Mouse (Mus musculus) thymus, adult 2 months (tissue): Measurements from ENCODE around the gene Inpp5f. TPM values are rescaled to one million over a fixed set of nuclear protein-coding genes. Genes with fewer than 3 reads are reported as not detected.

Experiments
- DNase-seq: peaks from one replicate; pipeline ENCODE4 v3.0.0; 2021
- H3K27ac ChIP-seq: fragments of 200-500 bp; 2 replicates; pipeline ENCODE4 v1.5.1; 2012; ENCODE audit warnings: low read length, control low read depth; ENCODE audit not compliant: control insufficient read depth, insufficient read depth
- H3K27me3 ChIP-seq: fragments of 200-500 bp; 2 replicates; pipeline ENCODE4 v1.6.1; 2012; ENCODE audit warnings: mild to moderate bottlenecking, low read length, moderate library complexity, mixed read lengths; ENCODE audit not compliant: control insufficient read depth, insufficient read depth
- H3K36me3 ChIP-seq: fragments of 200-500 bp; 2 replicates; pipeline ENCODE4 v1.6.1; 2012; ENCODE audit warnings: mild to moderate bottlenecking, low read length, moderate library complexity; ENCODE audit not compliant: control insufficient read depth, insufficient read depth
- H3K4me1 ChIP-seq: fragments of 200-500 bp; replicated peaks from 2 replicates; pipeline ENCODE4 v1.6.1; 2012; ENCODE audit warnings: low read length; ENCODE audit not compliant: control insufficient read depth, insufficient read depth
- H3K4me3 ChIP-seq: fragments of 200-500 bp; 2 replicates; pipeline ENCODE4 v1.5.1; 2012; ENCODE audit warnings: mild to moderate bottlenecking, low read length, control low read depth, moderate library complexity; ENCODE audit not compliant: control insufficient read depth, insufficient read depth
- CTCF ChIP-seq: fragments of 200-500 bp; IDR thresholded peaks from 2 replicates; pipeline ENCODE4 v1.5.1; 2012; ENCODE audit warnings: mild to moderate bottlenecking, control low read depth, low read length, moderate library complexity, borderline replicate concordance; ENCODE audit not compliant: control insufficient read depth, poor library complexity, insufficient read depth; ENCODE audit errors: extremely low read depth
- POLR2A ChIP-seq: fragments of 200-500 bp; IDR thresholded peaks from 2 replicates; pipeline ENCODE4 v1.6.1; 2012; ENCODE audit warnings: mild to moderate bottlenecking, low read length, control low read depth, moderate library complexity; ENCODE audit not compliant: control insufficient read depth, poor library complexity, insufficient read depth; ENCODE audit errors: extremely low read depth
- WGBS: fragments of 180-500 bp; shearing (Covaris S2); methylation state at CpG from one replicate; pipeline ENCODE4 v1.1.7; 2018; 5-methylcytosine and 5-hydroxymethylcytosine counted together
- polyA plus RNA-seq: library from polyadenylated mRNA; depleted of rRNA; stranded (reverse); fragments of >200 nt; gene quantifications from 2 replicates; pipeline ENCODE4 v1.2.3, GENCODE M21; 2012

Inpp5f gene
- polyA plus RNA-seq, 1 experiment, result 3.8 TPM

DNA sequence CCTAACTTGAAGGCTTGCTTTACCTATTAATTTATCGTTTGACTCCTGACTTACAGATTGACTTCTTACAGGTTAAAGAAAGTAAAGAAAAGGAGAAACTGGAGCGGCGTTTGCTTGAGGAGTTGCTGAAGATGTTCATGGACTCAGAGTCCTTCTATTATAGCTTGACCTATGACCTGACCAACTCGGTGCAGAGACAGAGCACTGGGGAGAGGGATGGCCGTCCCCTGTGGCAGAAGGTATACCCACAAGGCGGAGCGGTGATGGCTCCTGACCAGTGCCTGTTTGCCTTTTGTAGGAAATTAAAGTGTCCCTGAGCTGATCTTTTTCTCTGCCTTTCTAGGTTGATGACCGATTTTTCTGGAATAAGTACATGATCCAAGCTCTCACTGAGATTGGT lies 52.8 kb downstream of the Inpp5f start:
- TF ChIP-seq CTCF (no peak), POLR2A (no peak)
- no peak for DNase-seq
- Histone ChIP-seq H3K4me3 (no peak overlapping the region), H3K27me3 (no peaks in the 10 kb centered on the region), H3K27ac (no peak overlapping the region), H3K36me3 (no peaks in the 10 kb centered on the region), H3K4me1 (no peaks in the 10 kb centered on the region)
- WGBS, result 96% methylated on average over 8 of the region's 8 CpGs

DNA sequence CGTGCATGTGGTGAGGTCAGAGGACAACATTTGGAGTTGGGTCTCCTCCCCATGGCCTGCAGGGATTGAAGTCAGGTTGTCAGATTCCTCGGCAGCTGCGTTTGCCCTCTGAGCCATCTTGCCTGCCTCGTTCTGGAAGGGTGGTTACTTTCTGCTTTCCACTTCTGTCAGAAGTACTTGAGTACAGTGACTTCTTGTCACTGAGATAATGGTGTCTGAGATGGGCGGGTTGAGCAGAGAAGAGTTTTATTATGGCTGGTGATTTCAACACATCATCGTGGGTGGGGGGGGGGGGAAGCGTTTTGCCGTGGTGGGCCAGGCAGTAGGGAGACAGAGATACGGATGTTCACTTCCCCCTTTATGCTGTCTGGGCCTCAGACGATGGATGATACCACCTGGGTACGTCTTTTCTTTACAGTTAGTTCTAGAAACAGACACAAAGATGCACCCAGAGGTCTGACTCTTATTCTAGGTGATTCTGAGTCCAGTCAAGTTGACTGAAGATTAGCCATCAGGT lies 53.8 kb downstream of the Inpp5f start:
- H3K27ac ChIP-seq, result no peak overlapping the region
- no peak for TF ChIP-seq CTCF
- TF ChIP-seq POLR2A, result no peak
- H3K36me3 ChIP-seq, result no peaks in the 10 kb centered on the region
- 91% methylated on average over 11 of the region's 11 CpGs for WGBS
- no peaks in the 10 kb centered on the region for H3K4me1 ChIP-seq
- no peak for DNase-seq
- H3K4me3 ChIP-seq, result no peak overlapping the region
- H3K27me3 ChIP-seq, result no peaks in the 10 kb centered on the region

DNA sequence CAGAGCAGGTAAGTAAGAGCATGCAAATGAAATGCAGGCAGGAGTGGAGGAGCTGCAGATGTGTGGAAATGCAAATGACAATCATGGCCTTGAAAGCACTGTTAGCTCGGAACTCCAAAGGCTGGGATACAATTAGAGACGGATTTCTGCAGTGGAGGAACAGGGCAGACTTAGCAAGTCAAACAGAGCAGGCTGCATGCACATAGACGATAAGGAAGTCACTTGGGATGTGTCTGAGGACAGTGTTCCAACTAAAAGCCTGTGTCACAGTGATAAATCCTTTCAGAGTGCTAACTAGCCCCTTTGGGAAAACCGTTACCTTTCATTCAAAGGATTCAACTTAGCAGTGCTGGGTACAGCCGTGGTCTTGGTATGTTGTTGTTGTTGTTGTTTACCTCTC lies 56.7 kb downstream of the Inpp5f start:
- no peak for TF ChIP-seq CTCF
- TF ChIP-seq POLR2A, result no peak
- Histone ChIP-seq H3K27me3 (no peaks in the 10 kb centered on the region), H3K27ac (no peak overlapping the region), H3K36me3 (no peaks in the 10 kb centered on the region), H3K4me3 (no peak overlapping the region), H3K4me1 (0 out of 2 replicates have a peak, but pooled peaks cover 5% of the 10 kb centered on the region)
- DNase-seq, result no peak
- WGBS, result 93% methylated on average over 5 of the region's 5 CpGs

DNA sequence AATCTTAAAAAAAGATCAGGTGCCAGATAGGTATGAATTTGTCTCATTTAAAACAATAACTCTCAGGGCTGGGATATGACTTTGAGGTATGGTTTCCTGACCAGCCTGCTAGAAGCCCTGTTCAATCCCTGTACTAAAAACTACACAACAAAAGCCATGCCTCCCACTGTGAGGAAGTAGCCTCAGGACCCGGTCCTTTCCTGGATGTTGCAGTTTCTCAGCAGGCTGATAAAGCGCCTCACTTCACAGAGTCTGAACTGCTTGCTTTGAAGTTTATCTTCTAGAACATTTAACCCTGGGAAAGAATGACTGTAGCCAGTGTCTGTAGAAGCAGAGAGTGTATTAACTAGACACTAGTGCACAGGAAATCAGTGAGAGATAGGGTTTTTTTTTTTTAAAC lies 57.7 kb downstream of the Inpp5f start:
- H3K27me3 ChIP-seq, result no peaks in the 10 kb centered on the region
- no peak overlapping the region for H3K4me3 ChIP-seq
- 0 out of 2 replicates have a peak, but pooled peaks cover 5% of the 10 kb centered on the region for H3K4me1 ChIP-seq
- DNase-seq, result no peak
- no peaks in the 10 kb centered on the region for H3K36me3 ChIP-seq
- WGBS, result 85% methylated on average over 2 of the region's 2 CpGs
- H3K27ac ChIP-seq, result no peak overlapping the region
- no peak for TF ChIP-seq CTCF
- no peak for TF ChIP-seq POLR2A

DNA sequence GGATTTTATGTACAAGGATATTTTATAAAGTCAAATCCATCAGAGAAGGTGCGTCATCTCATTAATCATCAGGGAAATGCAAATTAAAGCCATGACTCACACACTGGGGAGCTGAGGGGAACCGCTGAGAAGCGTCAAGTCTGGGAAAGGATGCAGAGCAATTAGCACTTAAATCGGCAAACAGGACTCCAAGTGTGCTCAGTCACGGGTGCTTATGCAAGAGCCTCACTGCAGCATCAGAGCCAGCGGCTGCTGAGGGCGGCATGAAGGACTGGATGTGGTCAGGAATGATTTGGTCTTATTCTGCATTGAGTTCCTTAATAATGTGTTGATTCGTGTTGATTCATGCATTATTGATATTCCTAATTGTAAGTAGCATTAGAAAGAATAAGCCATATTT lies 60.8 kb downstream of the Inpp5f start:
- Histone ChIP-seq H3K4me3 (no peak overlapping the region), H3K4me1 (0 out of 2 replicates have a peak, but pooled peaks cover 5% of the 10 kb centered on the region), H3K27ac (no peak overlapping the region), H3K36me3 (no peaks in the 10 kb centered on the region), H3K27me3 (no peaks in the 10 kb centered on the region)
- no peak for DNase-seq
- WGBS, result 67% methylated on average over 8 of the region's 8 CpGs
- TF ChIP-seq POLR2A (no peak), CTCF (no peak)

DNA sequence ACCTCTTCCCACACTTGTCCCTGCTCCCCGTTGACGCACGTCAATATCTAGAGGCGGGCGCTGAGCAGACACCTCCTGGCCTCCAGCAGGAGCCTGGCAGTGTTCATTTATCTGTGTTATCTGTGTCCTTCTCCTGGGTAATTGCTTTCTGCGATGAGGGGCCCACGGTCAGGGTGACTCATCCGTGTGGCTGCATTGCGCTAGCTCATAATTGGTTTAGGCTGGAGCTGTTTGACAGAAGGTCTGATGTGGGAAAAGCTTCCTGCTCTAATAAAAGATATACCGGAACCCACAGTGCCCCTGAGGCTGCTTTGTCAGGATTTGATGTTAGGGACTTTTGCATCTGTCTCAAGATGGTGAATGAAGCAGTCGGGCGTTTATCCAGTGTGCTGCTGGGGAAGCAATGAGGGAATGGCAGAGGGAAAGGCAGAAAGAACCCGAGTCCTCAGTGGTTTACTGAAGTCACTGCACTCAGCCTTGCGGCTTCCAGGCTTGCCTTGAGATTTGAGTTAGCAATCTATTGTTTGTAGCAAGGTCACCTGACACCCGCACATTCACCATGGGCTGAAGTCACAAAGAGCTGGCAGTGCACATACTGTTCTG lies 61.4 kb downstream of the Inpp5f start:
- 47% methylated on average over 15 of the region's 15 CpGs for WGBS
- Histone ChIP-seq H3K4me3 (no peak overlapping the region), H3K4me1 (0 out of 2 replicates have a peak, but pooled peaks cover 5% of the 10 kb centered on the region), H3K27ac (no peak overlapping the region), H3K36me3 (no peaks in the 10 kb centered on the region), H3K27me3 (no peaks in the 10 kb centered on the region)
- DNase-seq, result no peak
- TF ChIP-seq CTCF (no peak), POLR2A (no peak)

DNA sequence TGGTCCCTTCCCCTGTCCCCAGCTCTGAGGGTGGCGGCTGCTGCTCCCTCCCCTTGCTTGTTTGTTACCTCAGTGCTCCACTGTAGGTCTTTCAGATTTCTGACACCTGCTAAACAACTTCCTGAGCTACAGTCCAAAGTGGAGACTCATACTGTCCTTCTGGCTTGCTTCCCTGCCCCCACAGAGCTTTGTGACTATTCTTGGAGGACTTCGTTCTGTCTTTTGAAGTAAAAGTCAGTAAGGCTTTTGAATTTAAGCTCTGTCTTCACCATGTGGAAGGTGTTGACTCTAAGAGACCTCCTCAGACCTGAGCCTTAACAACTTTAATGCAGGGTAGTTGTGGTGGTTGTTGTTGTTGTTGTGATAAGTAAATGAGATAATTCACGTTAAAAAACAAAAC lies 67.4 kb downstream of the Inpp5f start:
- DNase-seq, result no peak
- TF ChIP-seq CTCF, result no peak
- no peak for TF ChIP-seq POLR2A
- WGBS, result 82% methylated on average over 3 of the region's 3 CpGs
- H3K27me3 ChIP-seq, result no peaks in the 10 kb centered on the region
- no peaks in the 10 kb centered on the region for H3K36me3 ChIP-seq
- H3K4me1 ChIP-seq, result no peaks in the 10 kb centered on the region
- H3K27ac ChIP-seq, result no peak overlapping the region
- no peak overlapping the region for H3K4me3 ChIP-seq
